Mouse (Mus musculus) midbrain, embryonic 11.5 days (tissue): ENCODE data around the gene Phf21b. TPM values are rescaled to one million over a fixed set of nuclear protein-coding genes. Genes with fewer than 3 reads are reported as not detected.
"Not testable (repeated sequence)": the region's sequence is repeated elsewhere in the genome, so short reads cannot be mapped to it uniquely, and the experiment has no call there.

Experiments used
- ATAC-seq: fragments of 200-750 bp; cut with Nextera tagmentation; 2 replicates; pipeline ENCODE4 v1.8.0; 2017; ENCODE audit warnings: moderate TSS enrichment, moderate library complexity; ENCODE audit not compliant: low FRiP score
- DNase-seq: peaks from one replicate; pipeline ENCODE4 v3.0.0; 2015; ENCODE audit warnings: low spot score; ENCODE audit errors: missing footprints
- H3K27ac ChIP-seq: fragments of 300-500 bp; sonication (generic); 2 replicates; pipeline ENCODE4 v1.5.1; 2014; ENCODE audit warnings: low read depth, low read length
- H3K27me3 ChIP-seq: fragments of 300-500 bp; sonication (generic); 2 replicates; pipeline ENCODE4 v1.6.1; 2014; ENCODE audit warnings: mild to moderate bottlenecking, low read length, moderate library complexity, mixed read lengths; ENCODE audit not compliant: control insufficient read depth, insufficient read depth
- H3K36me3 ChIP-seq: fragments of 300-500 bp; sonication (generic); 2 replicates; pipeline ENCODE4 v1.6.1; 2014; ENCODE audit warnings: mild to moderate bottlenecking, low read length, moderate library complexity, mixed read lengths; ENCODE audit not compliant: control insufficient read depth, insufficient read depth
- H3K4me1 ChIP-seq: fragments of 300-500 bp; sonication (generic); 2 replicates; pipeline ENCODE4 v1.6.1; 2014; ENCODE audit warnings: low read length; ENCODE audit not compliant: control insufficient read depth, insufficient read depth
- H3K4me2 ChIP-seq: fragments of 300-500 bp; sonication (generic); 2 replicates; pipeline ENCODE4 v1.6.1; 2014; ENCODE audit warnings: mild to moderate bottlenecking, moderate library complexity
- H3K4me3 ChIP-seq: fragments of 300-500 bp; sonication (generic); 2 replicates; pipeline ENCODE4 v1.5.1; 2014; ENCODE audit warnings: low read depth, low read length
- H3K9ac ChIP-seq: fragments of 300-500 bp; sonication (generic); 2 replicates; pipeline ENCODE4 v1.6.1; 2014; ENCODE audit warnings: low read length
- H3K9me3 ChIP-seq: fragments of 300-500 bp; sonication (generic); 2 replicates; pipeline ENCODE4 v1.6.1; 2016; ENCODE audit warnings: low read length; ENCODE audit not compliant: control insufficient read depth
- WGBS: fragments of 180-500 bp; shearing (Covaris S2); extraction: QIAGEN DNeasy Blood & Tissue Kit; methylation state at CpG from one replicate; pipeline ENCODE4 v1.1.7; 2014; 5-methylcytosine and 5-hydroxymethylcytosine counted together
- polyA plus RNA-seq: library from polyadenylated mRNA; unstranded; fragments of >200 nt; fragmentation: Nextera tagmentation; extraction: Ambion mirVana; gene quantifications from 2 replicates; pipeline ENCODE4 v1.2.1, GENCODE M21; 2014

Gene Phf21b
- polyA plus RNA-seq, 1 experiment from 2014 or later, result 26.8 TPM

GRCm38 (mm10) chr15:84775421-84776174 is 80.3 kb downstream of the Phf21b start:
- peak; percentile 66 for ATAC-seq
- DNase-seq, result no peak
- Histone ChIP-seq H3K4me2 (peak overlapping the region; percentile 21; the same call in 1 of the 2 replicates), H3K4me1 (peaks cover 15% of the 10 kb centered on the region), H3K4me3 (no peak overlapping the region), H3K9ac (peak overlapping the region; percentile 51), H3K27ac (no peak overlapping the region), H3K9me3 (no peaks in the 10 kb centered on the region), H3K27me3 (no peaks in the 10 kb centered on the region), H3K36me3 (no peaks in the 10 kb centered on the region)
- 32% methylated on average over 20 of the region's 20 CpGs for WGBS

- H3K4me2 ChIP-seq, result no peak overlapping the region
- no peak overlapping the region for H3K4me3 ChIP-seq
- H3K4me1 ChIP-seq, result peaks cover 12% of the 10 kb centered on the region
- H3K9ac ChIP-seq, result no peak overlapping the region
- H3K27ac ChIP-seq, result no peak overlapping the region
- H3K27me3 ChIP-seq, result no peaks in the 10 kb centered on the region; the same call in 1 of the 2 replicates
- no peaks in the 10 kb centered on the region for H3K9me3 ChIP-seq
- ATAC-seq (no peak), DNase-seq (no peak)
- WGBS, result 83% methylated on average over 21 of the region's 21 CpGs
- H3K36me3 ChIP-seq, result no peaks in the 10 kb centered on the region
Observed at GRCm38 (mm10) chr15:84772191-84773111, 83.4 kb downstream of the Phf21b start.

GRCm38 (mm10) chr15:84769641-84770341 is 86.1 kb downstream of the Phf21b start:
- no peaks in the 10 kb centered on the region for H3K36me3 ChIP-seq
- no peaks in the 10 kb centered on the region; the same call in 1 of the 2 replicates for H3K27me3 ChIP-seq
- H3K27ac ChIP-seq, result no peak overlapping the region
- DNase-seq (no peak), ATAC-seq (no peak)
- no peak overlapping the region for H3K4me3 ChIP-seq
- no peaks in the 10 kb centered on the region for H3K9me3 ChIP-seq
- no peak overlapping the region for H3K4me2 ChIP-seq
- 85% methylated on average over 11 of the region's 11 CpGs for WGBS
- no peak overlapping the region for H3K9ac ChIP-seq
- H3K4me1 ChIP-seq, result peaks cover 5% of the 10 kb centered on the region

- not testable (repeated sequence) for H3K27me3 ChIP-seq, H3K4me2 ChIP-seq, H3K36me3 ChIP-seq, DNase-seq, H3K9me3 ChIP-seq, H3K4me3 ChIP-seq, H3K9ac ChIP-seq, H3K4me1 ChIP-seq, ATAC-seq, H3K27ac ChIP-seq
- WGBS, result 82% methylated on average over 3 of the region's 4 CpGs
Observed at GRCm38 (mm10) chr15:84768531-84768930, 87.3 kb downstream of the Phf21b start.

GRCm38 (mm10) chr15:84766621-84767020 is 89.2 kb downstream of the Phf21b start:
- 40% methylated on average over 10 of the region's 10 CpGs for WGBS
- Histone ChIP-seq H3K4me2 (no peak overlapping the region), H3K9me3 (no peaks in the 10 kb centered on the region), H3K27ac (no peak overlapping the region), H3K4me1 (peaks cover 14% of the 10 kb centered on the region), H3K27me3 (no peaks in the 10 kb centered on the region; the same call in 1 of the 2 replicates), H3K9ac (no peak overlapping the region), H3K4me3 (no peak overlapping the region), H3K36me3 (no peaks in the 10 kb centered on the region)
- no peak for DNase-seq
- no peak for ATAC-seq

GRCm38 (mm10) chr15:84763423-84763812 is 92.4 kb downstream of the Phf21b start:
- Histone ChIP-seq H3K4me1 (peaks cover 14% of the 10 kb centered on the region), H3K36me3 (no peaks in the 10 kb centered on the region), H3K27me3 (no peaks in the 10 kb centered on the region), H3K9ac (no peak overlapping the region), H3K9me3 (no peaks in the 10 kb centered on the region), H3K4me2 (no peak overlapping the region), H3K4me3 (no peak overlapping the region), H3K27ac (no peak overlapping the region)
- 19% methylated on average over 7 of the region's 7 CpGs for WGBS
- DNase-seq, result no peak
- no peak for ATAC-seq

- Histone ChIP-seq H3K27ac (no peak overlapping the region), H3K27me3 (no peaks in the 10 kb centered on the region; the same call in 1 of the 2 replicates), H3K4me2 (no peak overlapping the region), H3K4me3 (no peak overlapping the region), H3K9ac (0 out of 2 replicates have a peak overlapping the region, but pooled peaks have one; percentile 5), H3K9me3 (no peaks in the 10 kb centered on the region), H3K4me1 (peaks cover 14% of the 10 kb centered on the region), H3K36me3 (no peaks in the 10 kb centered on the region)
- DNase-seq (no peak), ATAC-seq (no peak; the same call in 1 of the 2 replicates)
- WGBS, result 68% methylated on average over 8 of the region's 8 CpGs
Observed at GRCm38 (mm10) chr15:84762712-84763422, 93.0 kb downstream of the Phf21b start.

- DNase-seq, result peak; percentile 98
- Histone ChIP-seq H3K4me1 (peaks cover 23% of the 10 kb centered on the region), H3K36me3 (no peaks in the 10 kb centered on the region), H3K9ac (no peak overlapping the region), H3K4me3 (no peak overlapping the region), H3K4me2 (no peak overlapping the region), H3K9me3 (no peaks in the 10 kb centered on the region), H3K27ac (no peak overlapping the region), H3K27me3 (peaks cover 9% of the 10 kb centered on the region)
- WGBS, result 32% methylated on average over 4 of the region's 4 CpGs
- ATAC-seq, result no peak
Observed at GRCm38 (mm10) chr15:84758493-84758892, 97.4 kb downstream of the Phf21b start.
